Mouse (Mus musculus): ENCODE results near the gene Cabp4. TPM values are rescaled to one million over a fixed set of nuclear protein-coding genes. Genes with fewer than 3 reads are reported as not detected.
A peak's percentile ranks its signal among the peaks of the same experiment; 100 is the strongest.

The Cabp4 gene
- total RNA-seq, 2 experiments from 2014 or later, result not detected

DNA sequence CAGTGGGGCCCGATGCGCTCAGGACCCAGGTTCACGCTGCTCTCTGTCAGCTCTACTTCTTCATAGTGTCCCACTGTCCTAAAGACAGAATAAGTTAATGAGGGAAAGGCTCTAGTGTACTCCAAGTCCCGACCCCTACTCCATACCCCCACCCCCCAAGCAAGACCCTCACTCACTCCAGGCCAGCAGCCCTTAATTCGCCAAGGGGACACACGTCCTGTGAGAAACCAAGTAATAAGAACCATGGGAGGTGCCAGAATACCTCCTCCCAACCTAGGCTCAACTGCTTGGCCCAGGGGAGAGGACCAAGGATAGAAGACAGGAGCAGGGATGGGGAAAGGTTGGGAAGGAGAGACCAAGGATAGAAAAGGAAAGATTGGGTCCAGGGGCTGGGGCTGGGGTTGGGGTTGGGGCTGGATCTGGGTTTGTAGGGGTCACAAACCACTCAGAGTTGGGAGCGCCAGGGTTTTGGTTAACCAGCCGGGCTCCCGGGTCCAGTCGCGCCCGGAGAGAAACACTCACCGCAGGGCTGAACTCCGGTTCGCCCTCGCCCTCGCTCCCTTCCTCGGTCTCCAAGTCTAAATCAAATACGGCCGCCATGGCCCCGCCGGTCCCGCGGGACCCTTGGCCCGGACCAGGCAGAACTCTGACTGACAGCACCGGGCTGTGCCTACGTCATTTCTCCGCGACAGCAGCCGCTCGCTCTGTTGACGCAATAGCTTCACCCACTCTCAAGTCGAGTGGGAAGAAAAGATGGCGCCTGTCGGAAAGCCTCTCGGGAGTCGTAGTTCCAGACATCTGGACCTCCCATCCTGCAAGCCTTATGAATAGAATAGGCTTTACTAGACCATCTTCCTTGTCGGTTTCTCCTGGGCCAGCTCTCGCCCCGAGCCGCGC is 19.1 kb upstream of the Cabp4 start, which contains the start of gene Rps6kb2:
Gene Rps6kb2 (minus strand): TSS at position 709 of the 897 bp plus-strand sequence.
- peak within 1 kb of the TSS; percentile 83 for H3K4me3 ChIP-seq
- intact Hi-C loops (cut with DNase I), result loop anchor here (5.0 kb wide), 1 partner anchor 36 kb away; the partner anchor contains the start of gene Aip
- peak within 1 kb of the TSS; percentile 98 for H3K27ac ChIP-seq
- no peak for TF ChIP-seq CTCF (IDR thresholded peaks at IDR 0.05)
- peak; percentile 97 for DNase-seq

DNA sequence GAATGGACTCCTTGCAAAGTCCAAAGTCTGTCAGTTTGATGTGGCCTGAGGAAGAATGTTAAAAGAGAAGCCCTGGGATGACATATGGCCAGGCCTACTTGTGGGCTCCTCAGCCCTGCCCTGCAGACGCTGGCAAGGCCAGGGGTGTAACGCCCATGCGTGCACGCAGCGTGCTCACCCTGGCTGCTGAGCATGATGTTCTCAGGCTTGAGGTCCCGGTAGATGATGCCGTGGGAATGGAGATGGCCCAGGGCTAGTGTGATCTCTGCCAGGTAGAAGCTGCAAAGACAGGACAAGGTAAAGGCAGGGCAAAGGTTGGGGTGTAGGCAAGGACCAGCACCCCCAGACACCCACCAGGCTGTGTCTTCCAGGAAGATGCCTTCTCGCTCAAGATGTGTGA is 15.2 kb upstream of the Cabp4 start:
- intact Hi-C loops (cut with DNase I), result no loop called here
- TF ChIP-seq CTCF (IDR thresholded peaks at IDR 0.05), result no peak
- no peak overlapping the region for H3K4me3 ChIP-seq
- H3K27ac ChIP-seq, result no peak overlapping the region
- DNase-seq, result no peak

GRCm38 (mm10) chr19:4156771-4157170 is 12.9 kb upstream of the Cabp4 start:
- TF ChIP-seq CTCF (IDR thresholded peaks at IDR 0.05), result no peak
- no peak overlapping the region for H3K27ac ChIP-seq
- no peak for DNase-seq
- intact Hi-C loops (cut with DNase I), result no loop called here
- H3K4me3 ChIP-seq, result no peak overlapping the region

- no peak for TF ChIP-seq CTCF (IDR thresholded peaks at IDR 0.05)
- H3K27ac ChIP-seq, result no peak overlapping the region
- no peak for DNase-seq
- intact Hi-C loops (cut with DNase I), result no loop called here
- H3K4me3 ChIP-seq, result no peak overlapping the region
Observed at GRCm38 (mm10) chr19:4156073-4156579, 12.3 kb upstream of the Cabp4 start.

DNA sequence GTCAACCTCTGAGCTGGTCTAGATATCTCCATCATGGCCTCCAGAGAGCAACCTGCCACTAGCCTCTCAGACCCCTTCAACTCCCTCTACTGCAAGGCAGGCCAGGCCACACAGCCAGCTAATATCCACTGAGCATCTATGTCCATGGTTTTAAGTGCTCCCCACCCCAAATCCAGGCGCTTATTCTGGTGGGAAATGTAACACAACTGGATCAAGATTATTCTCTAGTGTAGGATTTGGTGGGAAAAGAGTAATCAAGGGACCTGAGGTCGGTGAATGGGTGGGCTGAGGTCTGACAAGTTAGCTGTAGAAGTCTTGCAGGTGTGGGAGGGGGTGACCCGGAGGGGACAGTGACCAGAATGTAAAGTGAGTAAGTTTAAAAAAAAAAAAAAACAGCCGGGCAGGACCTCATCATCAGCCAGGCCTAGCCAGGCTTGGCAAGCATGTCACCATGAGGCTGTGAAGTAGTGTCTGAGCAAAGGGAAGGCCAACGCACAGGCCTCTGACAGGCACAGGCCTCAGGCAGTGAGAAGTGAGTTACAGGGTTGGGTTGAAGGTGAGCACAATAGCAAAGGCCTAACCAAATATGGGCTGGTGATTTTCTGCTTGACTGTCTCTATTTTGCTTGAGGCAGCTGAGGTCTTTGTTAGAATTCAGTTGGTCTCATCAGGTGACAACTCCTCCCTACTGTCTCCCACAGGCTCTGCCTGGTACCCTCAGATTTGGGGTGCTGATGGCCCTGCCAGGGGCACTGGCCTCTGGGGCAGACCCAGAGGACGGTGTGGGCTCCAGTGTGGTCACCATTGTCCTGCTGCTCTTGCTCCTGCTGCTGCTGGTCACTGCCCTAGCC is 11.6 kb upstream of the Cabp4 start:
- Histone ChIP-seq H3K4me3 (no peak overlapping the region), H3K27ac (no peak overlapping the region)
- TF ChIP-seq CTCF (IDR thresholded peaks at IDR 0.05), result no peak
- no peak for DNase-seq
- intact Hi-C loops (cut with DNase I), result no loop called here

DNA sequence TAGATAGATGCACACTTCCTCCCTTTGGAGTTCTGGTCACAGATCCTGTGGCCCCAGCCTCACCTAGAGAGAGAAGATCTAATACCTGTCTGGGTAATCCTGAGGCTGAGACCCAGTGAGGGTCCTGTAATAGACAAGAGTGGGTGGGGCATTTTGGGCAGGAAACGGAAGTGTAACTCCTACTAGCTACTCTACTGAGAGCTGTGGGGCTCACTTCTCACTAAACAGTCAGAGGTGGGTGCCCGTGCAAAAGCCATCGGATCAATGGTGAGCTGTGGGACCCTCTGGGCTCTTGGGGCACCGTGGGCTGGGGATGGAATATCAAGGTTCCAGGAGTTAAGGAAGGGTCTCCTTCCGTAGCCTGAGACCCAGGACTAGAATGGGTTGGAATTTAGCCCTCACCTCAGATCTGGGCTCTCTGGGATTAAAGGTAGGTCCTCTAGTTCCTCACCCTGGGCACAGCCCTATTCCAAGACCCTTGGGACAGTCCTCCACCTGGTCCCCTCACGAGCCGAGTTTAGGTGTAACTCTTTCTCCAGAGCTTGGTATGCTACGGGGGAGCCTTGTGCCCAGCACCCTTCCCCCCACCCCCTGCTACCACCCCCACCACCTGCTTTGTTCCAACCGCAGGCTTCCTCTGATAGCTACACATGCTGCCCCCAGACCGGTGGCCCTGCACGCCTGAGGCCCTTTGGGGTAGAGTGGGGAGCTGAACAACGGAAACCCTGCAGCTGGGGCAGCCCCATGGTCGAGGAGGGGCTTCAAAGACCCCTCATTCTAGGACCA is 10.8 kb upstream of the Cabp4 start:
- TF ChIP-seq CTCF (IDR thresholded peaks at IDR 0.05), result no peak
- Histone ChIP-seq H3K27ac (0 out of 2 replicates have a peak overlapping the region, but pooled peaks have one; percentile 8), H3K4me3 (no peak overlapping the region)
- intact Hi-C loops (cut with DNase I), result no loop called here
- DNase-seq, result no peak

DNA sequence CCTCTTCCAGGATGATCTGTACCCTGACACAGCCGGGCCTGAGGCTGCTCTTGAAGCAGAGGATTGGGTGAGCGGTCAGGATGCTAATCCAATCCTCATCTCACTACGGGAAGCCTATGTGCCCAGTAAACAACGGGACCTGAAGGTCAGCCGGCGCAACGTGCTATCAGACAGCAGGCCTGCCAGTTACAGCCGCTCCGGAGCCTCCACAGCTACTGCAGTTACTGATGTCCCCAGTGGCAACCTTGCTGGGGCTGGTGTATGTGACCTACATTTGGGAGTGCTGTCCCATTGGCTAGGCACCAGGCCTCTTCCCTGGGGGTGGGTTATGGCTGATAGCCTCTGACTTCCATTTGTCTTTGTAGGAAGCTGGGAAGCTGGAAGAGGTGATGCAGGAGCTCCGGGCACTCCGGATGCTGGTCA is 9.4 kb upstream of the Cabp4 start, which contains the start of gene Ptprcap:
Gene Ptprcap (plus strand): TSS at position 373 of the 423 bp plus-strand sequence.
- Histone ChIP-seq H3K4me3 (no peak within 1 kb of the TSS), H3K27ac (0 out of 2 replicates have a peak within 1 kb of the TSS, but pooled peaks have one; percentile 8)
- intact Hi-C loops (cut with DNase I), result no loop called here
- no peak for TF ChIP-seq CTCF (IDR thresholded peaks at IDR 0.05)
- no peak for DNase-seq

DNA sequence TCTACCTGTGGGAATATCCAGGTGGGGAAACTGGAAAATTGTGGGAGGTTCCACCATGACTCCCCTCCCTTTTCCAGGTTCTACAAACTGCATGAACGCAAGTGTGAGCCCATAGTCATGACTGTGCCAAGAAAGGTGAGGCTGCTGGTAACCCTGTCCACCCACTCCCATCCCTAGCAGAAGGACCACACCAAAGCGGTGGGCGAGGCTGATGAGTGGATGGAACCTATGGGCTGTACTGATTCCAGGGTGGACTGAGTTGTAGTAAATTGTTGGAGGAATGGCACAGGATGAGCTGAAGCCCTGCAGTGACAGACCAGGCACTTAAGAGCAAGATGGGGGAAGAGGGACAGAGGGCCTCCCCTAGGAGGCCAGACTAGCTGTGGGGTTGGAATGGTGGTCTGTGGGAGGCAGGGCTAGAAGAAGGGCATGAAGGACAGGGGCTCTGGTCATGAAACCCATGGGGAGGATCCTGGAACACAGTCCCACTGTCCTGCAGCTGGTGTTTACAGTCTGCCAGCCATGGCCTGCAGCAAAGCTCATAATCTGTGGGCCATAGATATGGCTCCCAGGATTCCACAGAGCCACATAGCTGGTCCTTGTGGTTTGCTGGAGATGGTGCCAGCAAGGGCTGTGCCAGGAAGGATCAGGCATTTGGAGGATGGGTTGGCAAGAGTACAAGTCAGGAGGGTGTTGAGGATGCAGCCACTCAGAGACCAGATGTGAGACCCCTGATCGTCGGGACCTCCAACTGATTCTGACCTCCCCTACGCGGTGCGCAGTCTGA is 8.8 kb upstream of the Cabp4 start:
- Histone ChIP-seq H3K27ac (no peak overlapping the region), H3K4me3 (no peak overlapping the region)
- intact Hi-C loops (cut with DNase I), result no loop called here
- DNase-seq, result no peak
- no peak for TF ChIP-seq CTCF (IDR thresholded peaks at IDR 0.05)

- TF ChIP-seq CTCF (IDR thresholded peaks at IDR 0.05), result no peak
- no peak overlapping the region for H3K27ac ChIP-seq
- DNase-seq, result no peak
- intact Hi-C loops (cut with DNase I), result no loop called here
- no peak overlapping the region for H3K4me3 ChIP-seq
Observed at GRCm38 (mm10) chr19:4151898-4152297, 8.1 kb upstream of the Cabp4 start.

DNA sequence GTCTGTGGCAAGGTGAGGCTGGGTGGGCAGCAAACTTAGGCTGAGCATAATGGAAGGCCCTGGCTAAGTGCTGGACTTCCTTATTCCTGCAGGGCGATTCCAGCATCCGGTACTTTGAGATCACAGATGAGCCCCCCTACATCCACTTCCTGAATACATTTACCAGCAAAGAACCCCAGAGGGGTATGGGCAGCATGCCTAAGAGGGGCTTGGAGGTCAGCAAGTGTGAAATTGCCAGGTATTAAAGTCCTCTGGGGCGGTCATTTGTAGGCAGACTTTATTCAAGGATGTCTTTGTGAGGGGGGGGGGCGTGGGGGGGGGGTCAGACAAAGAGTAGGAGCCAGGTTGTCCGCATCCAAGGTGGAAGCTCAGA is 7.6 kb upstream of the Cabp4 start:
- intact Hi-C loops (cut with DNase I), result no loop called here
- DNase-seq, result no peak
- H3K4me3 ChIP-seq, result no peak overlapping the region
- no peak overlapping the region for H3K27ac ChIP-seq
- no peak for TF ChIP-seq CTCF (IDR thresholded peaks at IDR 0.05)

Measured in gastrocnemius, adult 2 months (tissue).